Mouse (Mus musculus) liver, postnatal 0 days (tissue): ENCODE data around the gene Srsf12.

Experiments used
- CTCF ChIP-seq: sonication (generic); IDR thresholded peaks from 2 replicates; pipeline ENCODE4 v1.5.1; 2016; ENCODE audit warnings: antibody characterized with exemption, low read depth
- EP300 ChIP-seq: IDR thresholded peaks from 2 replicates; pipeline ENCODE4 v1.6.1; 2016; ENCODE audit warnings: antibody characterized with exemption, low read depth, mild to moderate bottlenecking

GRCm38 (mm10) chr4:33229639-33230038 is 20.8 kb downstream of the Srsf12 start:
- no peak for TF ChIP-seq EP300
- TF ChIP-seq CTCF: no peak
